Mouse (Mus musculus): ENCODE data around the gene Cpox.

Gene Cpox

DNA sequence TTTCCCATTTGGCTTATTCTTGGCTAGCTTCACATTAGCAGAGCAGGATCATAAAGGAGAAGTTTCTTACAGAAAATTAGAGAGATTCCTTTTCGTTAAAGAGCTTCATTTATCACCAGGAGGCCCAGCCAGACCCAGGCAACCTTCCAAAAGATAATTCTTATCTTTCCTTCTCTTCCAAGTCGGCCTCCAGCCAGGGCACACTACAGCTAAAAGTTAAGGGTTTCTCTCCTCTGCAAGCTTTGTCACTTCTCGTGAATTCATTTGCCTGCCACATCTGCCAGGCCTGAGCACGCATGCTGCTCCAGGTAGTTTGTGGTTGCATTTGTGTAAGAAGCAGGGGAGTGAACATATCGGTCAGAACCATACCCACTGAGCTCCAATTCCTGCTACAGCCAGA is 828 bp upstream of the Cpox start:
- DNase-seq (ENCODE audit: low read depth, low spot score), result no peak

- DNase-seq (ENCODE audit: low read depth, low spot score), result no peak
Observed at GRCm38 (mm10) chr16:58670643-58671042, 551 bp downstream of the Cpox start.

DNA sequence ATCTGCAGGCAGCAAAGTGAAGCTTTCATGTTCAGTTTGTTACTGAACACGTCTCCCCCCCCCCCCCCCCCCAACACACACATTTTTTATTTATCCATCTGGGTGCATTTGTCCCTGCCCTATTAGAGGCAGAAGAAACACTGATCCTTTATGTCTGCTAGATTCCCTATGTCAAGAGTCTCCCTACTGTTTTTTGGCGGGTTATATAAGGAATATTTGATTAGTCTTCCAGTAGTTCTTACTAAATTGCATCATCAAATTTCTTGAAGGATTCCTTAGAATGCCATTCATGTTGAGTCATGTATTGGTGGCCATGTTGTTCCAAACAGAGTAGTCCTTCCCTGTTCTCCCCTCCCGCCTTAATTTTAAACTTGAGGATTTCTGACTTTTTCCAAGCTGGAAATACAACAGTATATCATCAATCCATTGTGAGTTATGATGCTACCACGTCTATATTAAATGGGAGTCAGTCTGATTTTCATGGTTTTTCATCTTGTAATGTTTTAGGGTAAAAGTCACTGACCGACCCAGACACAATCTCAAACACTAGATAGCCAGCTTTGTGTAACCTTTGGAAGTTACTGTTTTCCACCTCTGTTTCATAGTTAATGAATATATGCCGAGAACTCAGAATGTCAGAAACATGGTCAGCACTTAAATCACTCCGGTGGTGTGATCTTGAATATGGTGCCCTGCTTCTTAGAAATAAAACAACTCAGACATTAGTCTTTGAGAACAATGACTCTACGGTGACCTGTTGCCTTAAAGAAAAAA is 1.3 kb downstream of the Cpox start:
- DNase-seq (ENCODE audit: low read depth, low spot score), result no peak

DNA sequence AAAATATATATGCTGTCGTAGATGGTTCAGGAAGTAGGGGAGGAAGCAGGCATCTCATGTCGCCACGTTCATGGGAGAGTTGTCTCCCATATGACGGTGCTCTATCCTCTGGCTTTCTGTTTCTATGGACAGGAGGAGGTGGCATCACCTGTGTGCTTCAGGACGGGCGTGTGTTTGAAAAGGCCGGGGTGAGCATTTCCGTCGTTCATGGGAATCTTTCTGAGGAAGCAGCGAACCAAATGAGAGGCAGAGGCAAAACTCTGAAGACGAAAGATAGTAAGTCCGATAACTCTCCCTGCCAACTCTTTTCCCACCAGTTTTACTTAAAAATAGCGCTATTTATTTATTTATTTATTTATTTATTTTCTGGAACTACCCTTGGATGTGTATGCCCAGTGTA is 2.3 kb downstream of the Cpox start:
- DNase-seq (ENCODE audit: low read depth, low spot score), result no peak

GRCm38 (mm10) chr16:58673811-58674410 is 3.8 kb downstream of the Cpox start:
- DNase-seq (ENCODE audit: low read depth, low spot score), result no peak

GRCm38 (mm10) chr16:58675256-58675655 is 5.2 kb downstream of the Cpox start:
- DNase-seq (ENCODE audit: low read depth, low spot score), result no peak

GRCm38 (mm10) chr16:58676156-58676555 is 6.1 kb downstream of the Cpox start:
- DNase-seq (ENCODE audit: low read depth, low spot score), result no peak

DNA sequence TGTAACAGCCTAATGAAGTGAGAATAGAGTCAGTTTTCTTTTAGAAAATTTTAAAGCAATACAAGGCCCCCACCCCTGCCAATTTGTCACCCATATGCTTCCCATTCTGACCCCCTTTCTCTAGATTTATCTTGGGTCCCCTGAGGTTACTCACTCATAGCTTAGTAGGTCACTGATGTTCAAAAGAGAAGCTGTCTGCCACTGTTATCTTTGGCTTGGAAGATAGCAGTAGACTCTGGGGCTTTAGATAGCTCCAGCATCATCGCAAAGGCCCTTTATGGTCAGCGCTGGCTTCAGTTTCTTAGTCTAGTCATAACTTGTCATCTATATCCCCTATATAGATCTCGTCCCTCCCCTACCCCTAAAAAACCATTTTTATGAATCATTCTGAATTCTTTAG is 6.5 kb downstream of the Cpox start:
- no peak for DNase-seq (ENCODE audit: low read depth, low spot score)

DNA sequence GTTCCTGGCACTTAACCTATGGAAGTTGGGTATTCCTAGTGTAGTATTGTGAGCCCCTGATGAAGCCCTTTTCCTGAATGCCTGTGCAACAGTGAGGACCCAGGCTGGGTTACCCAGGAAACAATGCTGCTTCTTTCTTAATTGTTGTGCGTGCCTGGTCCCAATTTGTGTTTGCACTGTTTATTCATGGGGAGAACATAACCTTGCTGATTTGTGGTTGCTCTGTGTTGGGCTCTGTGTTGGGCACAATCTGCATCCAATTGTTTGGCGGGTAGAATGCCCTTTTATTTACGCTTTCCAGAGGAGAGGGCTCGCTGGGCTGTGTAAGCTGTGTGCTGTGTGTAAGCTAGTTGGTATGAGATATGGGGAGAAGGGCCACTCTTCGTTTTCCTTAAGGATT is 7.4 kb downstream of the Cpox start:
- no peak for DNase-seq (ENCODE audit: low read depth, low spot score)

- DNase-seq (ENCODE audit: low read depth, low spot score), result no peak
Observed at GRCm38 (mm10) chr16:58678660-58679059, 8.6 kb downstream of the Cpox start.

GRCm38 (mm10) chr16:58682046-58682445 is 12.0 kb downstream of the Cpox start:
- DNase-seq (ENCODE audit: low read depth, low spot score), result no peak

DNA sequence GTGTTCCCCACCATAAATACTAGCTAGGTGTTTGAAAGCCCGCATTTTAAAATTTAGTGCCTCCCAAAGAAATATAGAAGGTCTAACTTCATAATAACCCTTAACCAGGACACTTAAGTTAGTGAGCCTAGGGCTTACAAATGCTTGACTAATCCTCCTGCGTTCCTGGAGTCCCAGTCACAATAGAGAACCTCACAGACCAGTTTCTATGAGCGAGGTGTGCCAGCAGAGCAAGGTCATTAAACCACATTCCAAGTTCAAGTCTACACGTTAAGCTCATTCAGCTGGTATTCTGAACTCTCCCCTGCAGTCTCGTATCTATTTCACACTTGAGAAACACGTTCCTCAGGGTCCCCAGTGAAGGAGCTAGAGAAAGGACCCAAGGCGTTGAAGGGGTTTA is 12.8 kb downstream of the Cpox start:
- DNase-seq (ENCODE audit: low read depth, low spot score), result no peak

DNA sequence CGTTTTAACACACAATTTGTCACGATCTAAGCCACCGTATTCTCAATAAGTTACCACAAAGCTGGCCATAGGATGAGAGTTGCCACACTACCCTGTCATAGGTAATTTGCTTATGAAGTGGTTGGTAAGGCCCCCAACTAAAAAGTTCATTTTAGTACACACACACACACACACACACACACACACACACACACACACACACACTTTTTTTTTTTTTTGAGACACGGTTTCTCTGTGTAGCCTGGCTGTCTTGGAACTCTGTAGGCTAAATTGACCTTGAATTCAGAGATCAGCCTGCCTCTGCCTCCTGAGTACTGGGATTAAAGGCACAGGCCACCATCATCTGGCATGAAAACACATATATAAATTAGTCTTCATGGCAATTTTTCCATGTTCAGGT is 13.8 kb downstream of the Cpox start:
- DNase-seq (ENCODE audit: low read depth, low spot score), result no peak

DNA sequence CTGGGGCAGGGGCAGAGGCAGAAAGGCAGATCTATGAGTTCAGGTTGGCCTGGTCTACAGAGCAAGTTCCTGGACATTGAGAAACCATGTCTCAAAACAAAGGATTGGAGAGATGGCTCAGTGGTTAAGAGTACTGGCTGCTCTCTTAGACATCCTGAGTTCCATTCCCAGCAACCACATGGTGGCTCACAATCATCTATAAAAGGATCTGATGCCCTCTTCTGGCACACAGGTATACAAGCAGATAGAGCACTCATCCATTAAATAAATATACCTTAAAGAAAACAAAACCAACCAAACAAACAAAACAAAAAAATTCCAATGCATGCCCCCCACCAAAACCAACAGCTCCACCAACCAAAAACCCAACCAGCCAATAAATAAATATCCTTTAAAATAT is 14.4 kb downstream of the Cpox start:
- no peak for DNase-seq (ENCODE audit: low read depth, low spot score)

- DNase-seq (ENCODE audit: low read depth, low spot score), result no peak
Observed at GRCm38 (mm10) chr16:58685548-58686537, 15.8 kb downstream of the Cpox start.

GRCm38 (mm10) chr16:58688534-58688933 is 18.4 kb downstream of the Cpox start:
- no peak for DNase-seq (ENCODE audit: low read depth, low spot score)

- DNase-seq (ENCODE audit: low read depth, low spot score), result no peak
Observed at GRCm38 (mm10) chr16:58689555-58690169, 19.6 kb downstream of the Cpox start.

- DNase-seq (ENCODE audit: low read depth, low spot score), result no peak
Observed at GRCm38 (mm10) chr16:58690322-58690732, 20.2 kb downstream of the Cpox start.

DNA sequence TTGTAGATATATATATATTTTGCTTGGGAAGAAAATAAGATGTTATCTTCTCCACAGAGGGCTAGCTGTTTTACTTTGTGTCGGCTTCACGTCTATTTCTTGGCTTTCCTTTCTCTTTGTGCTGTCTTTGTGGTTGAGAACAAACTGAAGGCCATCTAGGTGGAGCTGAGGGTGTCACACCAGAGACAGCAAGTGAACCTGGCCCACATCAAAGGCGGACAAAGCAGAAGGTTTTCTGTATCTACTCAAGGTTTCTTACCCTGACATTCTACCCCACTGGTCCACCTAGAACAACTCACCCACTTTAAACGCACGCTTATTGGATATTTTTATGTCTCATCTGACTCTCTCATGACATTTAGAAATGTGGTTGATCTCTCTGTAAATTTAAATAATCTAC is 24.0 kb downstream of the Cpox start:
- DNase-seq (ENCODE audit: low read depth, low spot score), result no peak

DNA sequence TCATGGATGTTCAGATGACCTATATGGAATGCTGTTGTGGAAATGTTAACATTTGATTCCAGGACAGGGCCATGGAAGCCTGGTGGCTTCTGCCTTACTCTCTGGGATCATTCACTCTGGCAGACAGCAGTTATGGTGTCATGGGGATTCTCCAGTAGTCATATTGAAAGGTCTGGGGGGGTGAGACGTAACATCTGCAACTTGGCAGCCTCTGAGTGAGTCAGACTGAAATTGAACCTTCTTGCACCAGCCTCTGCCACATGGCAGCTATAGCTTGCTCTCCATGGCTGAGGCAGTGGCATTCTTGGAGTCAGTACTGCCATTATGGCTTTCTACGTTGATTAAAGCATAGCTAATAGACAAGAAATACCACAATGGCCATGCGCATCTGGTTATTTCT is 26.7 kb downstream of the Cpox start:
- no peak for DNase-seq (ENCODE audit: low read depth, low spot score)

- no peak for DNase-seq (ENCODE audit: low read depth, low spot score)
Observed at GRCm38 (mm10) chr16:58697261-58697660, 27.2 kb downstream of the Cpox start.

DNA sequence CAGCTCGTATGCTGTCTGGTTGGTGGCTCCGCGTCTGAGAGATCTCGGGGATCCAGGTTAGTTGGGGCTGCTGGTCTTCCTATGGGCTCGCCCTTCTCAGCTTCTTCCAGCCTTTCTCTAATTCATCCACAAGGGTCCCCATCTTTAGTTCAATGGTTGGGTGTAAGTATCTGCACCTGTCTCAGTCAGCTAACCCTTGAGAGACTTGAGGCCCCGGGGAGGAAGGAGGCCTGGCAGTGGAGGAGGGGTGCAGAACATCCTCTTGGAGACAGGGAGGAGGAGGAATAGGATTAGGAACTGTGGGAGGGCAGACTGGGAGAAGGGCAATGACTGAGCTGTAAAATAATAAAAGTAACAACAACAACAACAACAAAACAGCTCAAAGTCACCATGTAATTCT is 30.1 kb downstream of the Cpox start:
- DNase-seq (ENCODE audit: low read depth, low spot score), result no peak

Measured in brain, embryonic 18.5 days (tissue).